Mouse (Mus musculus) embryonic facial prominence, embryonic 14.5 days (tissue): ENCODE measurements at regions not wholly inside any gene's neighbourhood (a gene's known extent, or its start where the extent isn't known, plus 50 kb on each side); places are given as distances from the start of the nearest gene placed in this dataset.

Experiments
- ATAC-seq: fragments of 200-750 bp; cut with Nextera tagmentation; 2 replicates; pipeline ENCODE4 v1.8.0; 2017; ENCODE audit warnings: low read depth, moderate number of reproducible peaks, moderate TSS enrichment
- DNase-seq: peaks from one replicate; pipeline ENCODE4 v3.0.0-alpha.2; 2015; ENCODE audit warnings: low spot score
- H3K27ac ChIP-seq: fragments of 300-500 bp; sonication (generic); replicated peaks from 2 replicates; pipeline ENCODE4 v1.5.1; 2014; ENCODE audit warnings: low read depth, mild to moderate bottlenecking, low read length, moderate library complexity
- H3K27me3 ChIP-seq: fragments of 300-500 bp; sonication (generic); replicated peaks from 2 replicates; pipeline ENCODE4 v1.6.1; 2014; ENCODE audit warnings: low read length; ENCODE audit not compliant: control insufficient read depth, insufficient read depth
- H3K36me3 ChIP-seq: fragments of 300-500 bp; sonication (generic); 2 replicates; pipeline ENCODE4 v1.6.1; 2014; ENCODE audit warnings: low read length, mixed read lengths; ENCODE audit not compliant: control insufficient read depth, insufficient read depth
- H3K4me1 ChIP-seq: fragments of 300-500 bp; sonication (generic); 2 replicates; pipeline ENCODE4 v1.6.1; 2014; ENCODE audit warnings: antibody characterized with exemption, low read length; ENCODE audit not compliant: control insufficient read depth, insufficient read depth
- H3K4me2 ChIP-seq: fragments of 300-500 bp; sonication (generic); 2 replicates; pipeline ENCODE4 v1.6.1; 2014; ENCODE audit warnings: low read depth, mild to moderate bottlenecking, low read length, moderate library complexity, mixed read lengths
- H3K4me3 ChIP-seq: fragments of 300-500 bp; sonication (generic); 2 replicates; pipeline ENCODE4 v1.5.1; 2014; ENCODE audit warnings: low read depth, mild to moderate bottlenecking, low read length
- H3K9ac ChIP-seq: fragments of 300-500 bp; sonication (generic); 2 replicates; pipeline ENCODE4 v1.6.1; 2014; ENCODE audit warnings: low read depth, mild to moderate bottlenecking, low read length, moderate library complexity, mixed read lengths
- H3K9me3 ChIP-seq: fragments of 300-500 bp; sonication (generic); 2 replicates; pipeline ENCODE4 v1.6.1; 2016; ENCODE audit warnings: low read length; ENCODE audit not compliant: control insufficient read depth
- WGBS: fragments of 180-500 bp; shearing (Covaris S2); extraction: QIAGEN DNeasy Blood & Tissue Kit; methylation state at CpG from one replicate; pipeline ENCODE4 v1.1.7; 2014; 5-methylcytosine and 5-hydroxymethylcytosine counted together

DNA sequence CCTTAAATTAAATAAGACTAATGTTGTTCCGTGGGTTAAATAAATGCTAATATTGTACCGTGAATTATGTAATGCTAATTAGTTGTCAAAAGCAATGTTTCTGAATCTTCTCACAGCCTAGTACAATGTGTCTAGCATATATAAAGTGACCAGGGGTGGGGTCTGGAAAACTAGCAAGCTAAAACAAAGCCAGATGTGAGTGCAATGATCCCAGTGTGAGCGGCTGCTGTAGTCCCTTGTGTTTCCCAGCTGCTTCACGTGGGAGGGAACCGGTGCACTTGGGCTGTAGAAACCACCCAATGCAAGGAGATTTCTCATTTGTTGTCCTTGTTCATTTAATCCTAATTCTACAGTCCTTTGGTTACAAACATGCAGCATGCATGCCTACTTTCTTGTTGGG, 232.4 kb upstream of the Tll1 start:
- Histone ChIP-seq H3K27me3 (no peaks in the 10 kb centered on the region; the same call in 1 of the 2 replicates), H3K4me3 (no peak overlapping the region), H3K4me1 (no peaks in the 10 kb centered on the region), H3K9ac (no peak overlapping the region), H3K9me3 (no peaks in the 10 kb centered on the region), H3K4me2 (no peak overlapping the region), H3K36me3 (no peaks in the 10 kb centered on the region), H3K27ac (no peak overlapping the region)
- DNase-seq: peak; percentile 70
- WGBS: 36% methylated on average over 5 of the region's 5 CpGs
- ATAC-seq: 0 out of 2 replicates have a peak, but pooled peaks have one; percentile 55

- Histone ChIP-seq H3K4me3 (no peak overlapping the region), H3K4me1 (no peaks in the 10 kb centered on the region), H3K9me3 (no peaks in the 10 kb centered on the region), H3K27ac (no peak overlapping the region), H3K9ac (no peak overlapping the region), H3K27me3 (no peaks in the 10 kb centered on the region; the same call in 1 of the 2 replicates), H3K36me3 (no peaks in the 10 kb centered on the region), H3K4me2 (no peak overlapping the region)
- 79% methylated on average over 7 of the region's 7 CpGs for WGBS
- DNase-seq (peak; percentile 56), ATAC-seq (peak; percentile 70; the same call in 1 of the 2 replicates)
Observed at GRCm38 (mm10) chr8:64434648-64435047, 228.6 kb upstream of the Tll1 start.

DNA sequence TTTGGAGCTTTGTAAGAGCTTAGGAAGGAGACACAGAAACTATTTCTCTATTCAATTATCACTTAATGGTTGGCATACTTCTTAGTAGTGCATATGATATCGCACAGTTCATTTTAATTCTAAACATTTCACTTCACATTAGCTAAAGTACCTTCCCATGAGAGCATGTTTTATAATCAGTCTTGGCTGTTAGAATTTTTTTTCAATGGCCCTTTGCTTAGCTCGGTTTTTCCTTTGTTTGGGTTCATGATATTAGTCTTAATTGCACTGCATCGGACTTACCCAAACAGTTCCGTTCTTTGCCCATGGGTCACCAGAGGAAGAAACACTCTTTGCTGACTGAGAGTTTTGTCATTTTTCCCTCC, 216.8 kb upstream of the Tll1 start:
- H3K36me3 ChIP-seq: no peaks in the 10 kb centered on the region
- H3K9me3 ChIP-seq: no peaks in the 10 kb centered on the region
- H3K9ac ChIP-seq: no peak overlapping the region
- no peaks in the 10 kb centered on the region for H3K27me3 ChIP-seq
- no peak overlapping the region for H3K27ac ChIP-seq
- DNase-seq: no peak
- no peak overlapping the region for H3K4me3 ChIP-seq
- WGBS: 38% methylated on average over 4 of the region's 4 CpGs
- H3K4me1 ChIP-seq: peaks cover 9% of the 10 kb centered on the region; the same call in 1 of the 2 replicates
- H3K4me2 ChIP-seq: no peak overlapping the region
- no peak for ATAC-seq

- peak; percentile 73 for DNase-seq
- Histone ChIP-seq H3K27me3 (no peaks in the 10 kb centered on the region), H3K9me3 (no peaks in the 10 kb centered on the region), H3K36me3 (no peaks in the 10 kb centered on the region), H3K27ac (no peak overlapping the region), H3K4me1 (peaks cover 9% of the 10 kb centered on the region; the same call in 1 of the 2 replicates), H3K4me2 (no peak overlapping the region), H3K4me3 (no peak overlapping the region), H3K9ac (no peak overlapping the region)
- ATAC-seq: 0 out of 2 replicates have a peak, but pooled peaks have one; percentile 26
- 32% methylated on average over 8 of the region's 8 CpGs for WGBS
Observed at GRCm38 (mm10) chr8:64422200-64422849, 216.3 kb upstream of the Tll1 start.

GRCm38 (mm10) chr8:64421502-64422199, 215.6 kb upstream of the Tll1 start:
- no peaks in the 10 kb centered on the region for H3K36me3 ChIP-seq
- no peak for ATAC-seq
- no peak overlapping the region for H3K4me2 ChIP-seq
- 84% methylated on average over 6 of the region's 6 CpGs for WGBS
- no peaks in the 10 kb centered on the region for H3K9me3 ChIP-seq
- no peak overlapping the region for H3K27ac ChIP-seq
- no peaks in the 10 kb centered on the region for H3K27me3 ChIP-seq
- DNase-seq: no peak
- H3K4me3 ChIP-seq: no peak overlapping the region
- H3K4me1 ChIP-seq: peaks cover 9% of the 10 kb centered on the region; the same call in 1 of the 2 replicates
- H3K9ac ChIP-seq: no peak overlapping the region

DNA sequence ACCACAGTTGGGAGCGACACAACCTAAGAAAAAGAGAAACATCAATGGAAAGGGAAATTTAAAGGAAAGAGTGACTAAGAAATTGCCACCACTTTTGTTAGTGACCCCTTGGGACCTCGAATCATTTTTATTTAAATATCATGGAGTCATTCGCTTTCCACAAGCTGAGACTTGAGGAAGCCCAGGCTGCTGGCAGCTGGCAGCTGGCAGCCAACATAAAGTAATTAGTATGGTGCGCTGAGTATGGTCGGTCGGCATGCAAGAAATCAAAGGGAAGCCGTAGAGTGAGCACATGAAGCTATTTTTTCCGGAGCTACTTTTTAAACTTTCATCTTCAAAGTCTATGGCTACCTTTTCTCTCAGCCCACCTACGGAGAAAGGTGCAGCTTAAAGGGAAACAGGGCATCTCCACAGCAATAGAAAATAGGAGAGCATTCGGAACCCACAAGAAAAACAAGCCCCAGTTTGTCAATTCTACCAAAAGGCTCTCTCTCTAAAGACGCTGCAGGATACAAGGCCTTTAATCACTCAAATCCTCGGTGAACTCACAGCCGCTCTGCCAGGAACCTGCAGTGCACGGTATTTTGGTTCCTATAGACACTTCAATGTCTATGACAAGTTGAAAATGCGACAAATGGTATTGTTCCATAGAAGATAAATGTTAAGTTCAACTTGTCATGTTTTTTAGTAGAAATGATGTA, 206.6 kb upstream of the Tll1 start:
- 46% methylated on average over 15 of the region's 15 CpGs for WGBS
- no peak overlapping the region for H3K27ac ChIP-seq
- DNase-seq (peak; percentile 39), ATAC-seq (0 out of 2 replicates have a peak, but pooled peaks have one; percentile 62)
- H3K9ac ChIP-seq: no peak overlapping the region
- peak overlapping the region; percentile 0; the same call in 1 of the 2 replicates for H3K4me2 ChIP-seq
- H3K4me3 ChIP-seq: no peak overlapping the region
- H3K4me1 ChIP-seq: peaks cover 5% of the 10 kb centered on the region; the same call in 1 of the 2 replicates
- H3K36me3 ChIP-seq: no peaks in the 10 kb centered on the region
- no peaks in the 10 kb centered on the region for H3K9me3 ChIP-seq
- no peaks in the 10 kb centered on the region for H3K27me3 ChIP-seq

DNA sequence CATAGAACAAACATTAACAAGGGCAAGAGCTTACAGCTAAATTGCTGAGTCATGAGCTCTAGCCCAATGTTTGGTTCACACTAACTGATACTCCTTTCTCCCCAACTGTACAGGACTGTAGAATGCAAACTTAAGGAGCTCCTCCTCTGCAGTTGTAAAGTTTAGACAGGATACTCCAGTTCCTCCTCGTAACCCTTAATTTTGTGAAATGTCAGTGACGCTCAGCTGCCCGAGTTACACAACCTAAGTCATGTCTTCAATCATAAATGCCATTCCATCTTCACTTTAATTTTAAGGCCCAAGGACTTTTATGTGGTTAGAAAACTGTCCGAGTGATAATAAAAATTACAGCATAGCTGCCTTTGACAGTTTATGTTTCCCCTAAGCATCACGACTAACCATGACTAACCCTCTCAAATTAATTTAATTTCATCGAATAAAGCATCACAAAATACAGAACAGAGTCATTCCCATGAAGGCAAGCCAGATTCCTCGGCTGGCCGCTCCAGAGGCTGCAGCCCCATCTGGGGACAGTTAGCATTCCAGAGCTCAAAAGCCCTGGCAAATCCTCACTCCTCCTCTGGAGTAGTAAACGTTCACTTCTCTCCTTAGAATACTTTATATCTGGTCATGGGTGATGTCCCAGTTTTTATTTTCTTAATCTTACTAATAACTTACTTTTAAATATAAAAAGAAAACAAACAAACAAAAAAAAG, 200.9 kb upstream of the Tll1 start:
- Histone ChIP-seq H3K9ac (no peak overlapping the region), H3K36me3 (no peaks in the 10 kb centered on the region), H3K4me3 (no peak overlapping the region), H3K4me1 (peaks cover 6% of the 10 kb centered on the region; the same call in 1 of the 2 replicates), H3K9me3 (no peaks in the 10 kb centered on the region), H3K4me2 (peak overlapping the region; percentile 20; the same call in 1 of the 2 replicates), H3K27ac (no peak overlapping the region), H3K27me3 (no peaks in the 10 kb centered on the region)
- ATAC-seq: 0 out of 2 replicates have a peak, but pooled peaks have one; percentile 44
- WGBS: 23% methylated on average over 9 of the region's 9 CpGs
- DNase-seq: peak; percentile 67

DNA sequence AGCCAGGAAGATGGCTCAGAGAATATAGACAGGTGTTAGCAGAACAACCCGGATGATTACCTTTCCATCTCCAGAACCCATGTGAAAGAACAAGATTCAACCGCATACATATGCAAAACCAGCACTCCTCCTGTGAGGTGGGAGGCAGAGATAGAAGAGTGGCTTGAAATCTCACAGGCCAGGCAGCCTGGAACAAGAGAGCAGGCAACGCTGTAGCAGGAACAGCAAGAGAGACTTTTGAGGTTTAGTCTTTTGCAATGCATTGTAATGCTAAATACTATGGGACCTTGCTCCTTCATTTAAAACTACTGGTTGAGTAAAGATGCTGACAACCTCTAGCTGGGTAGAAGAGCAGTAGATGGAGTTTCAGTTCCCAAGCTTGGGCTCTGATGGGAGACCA, 193.5 kb upstream of the Tll1 start:
- H3K27ac ChIP-seq: no peak overlapping the region
- 72% methylated on average over 3 of the region's 3 CpGs for WGBS
- H3K9me3 ChIP-seq: no peaks in the 10 kb centered on the region
- H3K36me3 ChIP-seq: no peaks in the 10 kb centered on the region
- ATAC-seq (no peak), DNase-seq (no peak)
- H3K4me3 ChIP-seq: no peak overlapping the region
- H3K9ac ChIP-seq: no peak overlapping the region
- H3K4me1 ChIP-seq: no peaks in the 10 kb centered on the region
- no peak overlapping the region for H3K4me2 ChIP-seq
- H3K27me3 ChIP-seq: no peaks in the 10 kb centered on the region
